Comparison of ENCODE assay signal across 17 mouse cellular contexts in the genomic region with DNA sequence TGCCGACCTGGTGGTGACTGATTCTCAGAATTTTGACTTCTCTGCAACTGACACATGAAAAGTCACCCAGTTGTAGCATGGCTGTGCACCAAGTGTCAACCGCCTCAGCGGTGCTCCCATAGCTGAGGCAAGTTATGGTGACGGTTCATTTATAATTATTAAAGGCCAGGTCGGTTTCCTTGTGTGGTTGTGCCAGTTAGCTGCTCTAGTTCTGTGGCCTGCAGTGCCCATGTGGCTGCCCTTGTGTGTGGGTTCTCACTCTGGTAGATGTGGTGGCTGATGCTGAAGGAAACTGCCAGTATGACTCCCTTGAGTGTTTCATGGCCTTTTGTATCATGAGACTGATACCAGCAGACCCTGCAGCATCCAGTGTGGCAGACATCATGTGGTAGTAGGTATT.
"Had no signal": no experiment of that assay in that cellular context is flagged by ENCODE, and none has a peak within 500 bp of the region (broad histone marks: within the 10 kb centered on the region; RNA-seq: fewer than 3 reads in every experiment).

No protein-coding gene starts in this region.

- H3K4me2 ChIP-seq: lung, embryonic 15.5 days; midbrain, embryonic 12.5 days; midbrain, embryonic 15.5 days had no signal

- H3K4me1 ChIP-seq: midbrain, embryonic 12.5 days had no signal

- H3K27me3 ChIP-seq: lung, embryonic 15.5 days; midbrain, embryonic 12.5 days; midbrain, embryonic 15.5 days had no signal

- DNase-seq: kidney, adult 18-20 months; kidney, adult 9 months; kidney, postnatal 14 days; kidney, postnatal 4 days; layer of hippocampus, adult 9-11 months; layer of hippocampus, postnatal 36 days; lung, adult 18-20 months; lung, postnatal 10 days; lung, postnatal 4 days; thymus, adult 18-20 months; thymus, postnatal 36 days had no signal

- H3K9ac ChIP-seq: liver, embryonic 14.5 days; lung, embryonic 15.5 days; midbrain, embryonic 12.5 days; midbrain, embryonic 15.5 days had no signal

- H3K27ac ChIP-seq: left cerebral cortex, adult 2 months; liver, embryonic 14.5 days; lung, embryonic 15.5 days; midbrain, embryonic 12.5 days; midbrain, embryonic 15.5 days had no signal

- H3K4me3 ChIP-seq: left cerebral cortex, adult 2 months; lung, embryonic 15.5 days; midbrain, embryonic 12.5 days; midbrain, embryonic 15.5 days; myocyte had no signal

- H3K9me3 ChIP-seq: lung, embryonic 15.5 days; midbrain, embryonic 12.5 days; midbrain, embryonic 15.5 days had no signal

- ATAC-seq: midbrain, embryonic 15.5 days had no signal
